Comparison of ENCODE assay signal across 7 mouse cellular contexts in genomic region chr16:36561386-36562338, GRCm38 (mm10). TPM values are rescaled to one million over a fixed set of nuclear protein-coding genes. Genes with fewer than 3 reads are reported as not detected.
DNase-seq lines count a peak whose midpoint lies in the region; TF ChIP-seq lines count a peak whose summit lies in the region.

Gene Casr (minus strand): TSS chr16:36562141.

- H3K27ac ChIP-seq in ES-Bruce4 (ENCODE audit: insufficient read depth, low read length): no peak within 1 kb of the TSS
- peak within 1 kb of the TSS; percentile 17; the same call in 1 of the 2 replicates for H3K27ac ChIP-seq in hindbrain, embryonic 10.5 days

- H3K4me1 ChIP-seq in E14TG2a.4 (replicated peaks; ENCODE audit: low read depth, low read length) (peaks cover 28% of the 10 kb centered on the region), ES-Bruce4 (ENCODE audit: control insufficient read depth, insufficient read depth, low read length) (no peaks in the 10 kb centered on the region)
- peaks cover 16% of the 10 kb centered on the region for H3K4me1 ChIP-seq in hindbrain, embryonic 10.5 days (replicated peaks)

- H3K4me3 ChIP-seq in E14TG2a.4 (replicated peaks; ENCODE audit: low read length) (peak within 1 kb of the TSS; percentile 76), ES-Bruce4 (ENCODE audit: low read depth, low read length) (peak within 1 kb of the TSS; percentile 43)
- H3K4me3 ChIP-seq in hindbrain, embryonic 10.5 days: peak within 1 kb of the TSS; percentile 59

- WGBS in hindbrain, embryonic 10.5 days: 3% methylated on average over 36 of the region's 36 CpGs

- H3K27me3 ChIP-seq in E14TG2a.4 (ENCODE audit: insufficient read depth, low read length) (peaks cover 31% of the 10 kb centered on the region), ES-Bruce4 (ENCODE audit: control insufficient read depth, insufficient read depth, low read length, poor library complexity, severe bottlenecking) (no peaks in the 10 kb centered on the region)
- peaks cover 28% of the 10 kb centered on the region; the same call in 1 of the 2 replicates for H3K27me3 ChIP-seq in hindbrain, embryonic 10.5 days (ENCODE audit: insufficient read depth, poor library complexity, severe bottlenecking)

- TF ChIP-seq POLR2A in ES-Bruce4 (IDR thresholded peaks at IDR 0.05; ENCODE audit: insufficient read depth, low read length): no peak

- TF ChIP-seq EP300 in ES-Bruce4 (IDR thresholded peaks at IDR 0.05; ENCODE audit: insufficient read depth, low read depth, low read length): no peak

- TF ChIP-seq CTCF in E14TG2a.4 (conservative IDR thresholded peaks at IDR 0.05; ENCODE audit: low read length) (no peak), ES-Bruce4 (IDR thresholded peaks at IDR 0.05; ENCODE audit: low read depth, low read length) (no peak)

- H3K36me3 ChIP-seq in E14TG2a.4 (ENCODE audit: insufficient read depth, low read length) (no peaks in the 10 kb centered on the region), ES-Bruce4 (ENCODE audit: control insufficient read depth, insufficient read depth, low read length, poor library complexity, severe bottlenecking) (no peaks in the 10 kb centered on the region)
- no peaks in the 10 kb centered on the region for H3K36me3 ChIP-seq in hindbrain, embryonic 10.5 days

- DNase-seq in hindbrain, embryonic 10.5 days (ENCODE audit: low spot score): peak; percentile 36
- DNase-seq in mesoderm, embryonic 11.5 days (ENCODE audit: low read depth, low spot score): peak; percentile 12
- no peak for DNase-seq in MN1 (ENCODE audit: low spot score)
- DNase-seq in right cerebral cortex, postnatal 25 days: no peak
- no peak for DNase-seq in yolk sac, embryonic 10.5 days (ENCODE audit: low spot score)

- H3K9me3 ChIP-seq in E14TG2a.4 (ENCODE audit: low read length) (no peaks in the 10 kb centered on the region; the same call in 1 of the 2 replicates), ES-Bruce4 (replicated peaks; ENCODE audit: control insufficient read depth, insufficient read depth, low read length, poor library complexity, severe bottlenecking) (no peaks in the 10 kb centered on the region)
- no peaks in the 10 kb centered on the region for H3K9me3 ChIP-seq in hindbrain, embryonic 10.5 days

- no peak within 1 kb of the TSS for H3K9ac ChIP-seq in ES-Bruce4 (ENCODE audit: low read depth, poor library complexity, severe bottlenecking)

RNA-seq across cellular contexts. Expression of gene Casr, which starts in this region (rescaled TPM):
- polyA plus RNA-seq in ES-Bruce4 (2011; ENCODE audit: insufficient read depth, insufficient read length, low read depth, missing spikeins): 0.39 and 0.68 TPM in 2 replicates
- 0.04 and 0.10 TPM in 2 replicates for polyA plus RNA-seq in hindbrain, embryonic 10.5 days (2016; fragmentation: Nextera tagmentation; extraction: Ambion mirVana)

Comparison
In these comparisons a context has a peak if more than half of its experiments do, and no peak if none do; other contexts are left out.
1. Peak in DNase-seq, H3K4me3 ChIP-seq and H3K27ac ChIP-seq in hindbrain, embryonic 10.5 days; RNA of the gene not detected or under 1 TPM.